Mouse (Mus musculus): ENCODE results near the gene Thsd7a.

- TF ChIP-seq CTCF (IDR thresholded peaks at IDR 0.05; ENCODE audit: low read depth, low read length) (no peak), POLR2A (IDR thresholded peaks at IDR 0.05; ENCODE audit: insufficient read depth, low read length) (no peak), EP300 (IDR thresholded peaks at IDR 0.05; ENCODE audit: insufficient read depth, low read depth, low read length) (no peak)
Measured at GRCm38 (mm10) chr6:12380717-12381116, 368.5 kb downstream of the Thsd7a start.

All from ES-Bruce4 (cell line).